Mouse (Mus musculus) C2C12 (cell line): ENCODE data around the gene Il18bp.

ENCODE experiments used
- CEBPB ChIP-seq: IDR thresholded peaks from one replicate; pipeline ENCODE4 v1.6.1; 2011; ENCODE audit warnings: low read depth, mild to moderate bottlenecking, control low read depth, moderate library complexity
- CTCF ChIP-seq: IDR thresholded peaks from one replicate; pipeline ENCODE4 v1.5.1; 2011; ENCODE audit not compliant: control insufficient read depth, insufficient read depth, insufficient read length
- MYOG ChIP-seq: IDR thresholded peaks from one replicate; pipeline ENCODE4 v1.6.1; 2011; ENCODE audit not compliant: control insufficient read depth, insufficient read length; ENCODE audit errors: extremely low read depth
- USF1 ChIP-seq: IDR thresholded peaks from one replicate; pipeline ENCODE4 v1.6.1; 2011; ENCODE audit warnings: low read depth, mild to moderate bottlenecking, control low read depth, moderate library complexity

DNA sequence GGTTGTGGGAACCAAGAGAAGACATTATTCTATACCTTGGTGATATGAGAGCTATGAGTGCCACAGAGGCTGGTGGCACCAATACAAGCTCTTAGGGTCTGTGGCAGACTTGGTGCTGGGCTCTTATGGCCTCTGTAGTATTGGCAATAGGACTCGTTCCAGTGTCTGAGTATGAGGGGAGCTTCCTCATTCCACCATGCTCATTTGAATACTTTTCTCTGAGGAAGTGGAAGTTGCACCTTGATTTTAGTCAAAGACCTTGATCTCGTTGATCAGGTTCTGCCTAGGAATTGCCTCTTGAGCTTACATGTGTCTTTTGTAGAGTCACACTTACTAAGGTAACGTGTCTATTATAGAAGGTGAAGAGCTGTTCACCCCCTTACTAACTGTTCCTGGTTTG is 24.2 kb downstream of the Il18bp start:
- TF ChIP-seq CTCF (no peak), CEBPB (no peak), MYOG (no peak), USF1 (no peak)
